Mouse (Mus musculus) thymus, adult 18-20 months (tissue): ENCODE measurements around the gene Kdf1.
A peak's percentile ranks its signal among the peaks of the same experiment; 100 is the strongest.

ENCODE experiments used
- DNase-seq, 2 experiments: peaks; one replicate each; pipeline ENCODE4 v3.0.0; 2022; ENCODE audit warnings: mixed read lengths in 2 of 2

Kdf1 gene

GRCm38 (mm10) chr4:133518601-133519368 is at the start of gene Kdf1:
Gene Kdf1, plus strand, starts transcription at chr4:133518963.
- DNase-seq: no peak

GRCm38 (mm10) chr4:133469122-133469521 is 49.6 kb upstream of the Kdf1 start:
- no peak for DNase-seq

GRCm38 (mm10) chr4:133471135-133471821 is 47.5 kb upstream of the Kdf1 start:
- no peak for DNase-seq

- no peak for DNase-seq
Measured at GRCm38 (mm10) chr4:133473833-133474232, 44.9 kb upstream of the Kdf1 start.

- peak; percentile 87 to 93 for DNase-seq
Measured at GRCm38 (mm10) chr4:133479458-133480184, 39.1 kb upstream of the Kdf1 start, which contains the start of gene Tent5b. Gene Tent5b, plus strand, starts transcription at chr4:133480132.

GRCm38 (mm10) chr4:133480185-133480537 is 38.6 kb upstream of the Kdf1 start:
- DNase-seq: no peak

- no peak for DNase-seq
Measured at GRCm38 (mm10) chr4:133480754-133481153, 38.0 kb upstream of the Kdf1 start.

- DNase-seq: no peak
Measured at GRCm38 (mm10) chr4:133481488-133481887, 37.3 kb upstream of the Kdf1 start.

GRCm38 (mm10) chr4:133482479-133482878 is 36.3 kb upstream of the Kdf1 start:
- DNase-seq: no peak

- DNase-seq: no peak
Measured at GRCm38 (mm10) chr4:133484266-133485025, 34.3 kb upstream of the Kdf1 start.

- DNase-seq: no peak
Measured at GRCm38 (mm10) chr4:133485691-133486425, 32.9 kb upstream of the Kdf1 start.

GRCm38 (mm10) chr4:133486673-133487357 is 31.9 kb upstream of the Kdf1 start:
- DNase-seq: no peak

GRCm38 (mm10) chr4:133488619-133489392 is 30.0 kb upstream of the Kdf1 start:
- DNase-seq: no peak

- no peak for DNase-seq
Measured at GRCm38 (mm10) chr4:133489489-133490245, 29.1 kb upstream of the Kdf1 start.

- no peak for DNase-seq
Measured at GRCm38 (mm10) chr4:133491800-133492199, 27.0 kb upstream of the Kdf1 start.

GRCm38 (mm10) chr4:133493895-133494294 is 24.9 kb upstream of the Kdf1 start:
- DNase-seq: no peak

GRCm38 (mm10) chr4:133494432-133494831 is 24.3 kb upstream of the Kdf1 start:
- DNase-seq: peak; percentile 68 to 69

- DNase-seq: no peak
Measured at GRCm38 (mm10) chr4:133494867-133495266, 23.9 kb upstream of the Kdf1 start.

GRCm38 (mm10) chr4:133495711-133496110 is 23.1 kb upstream of the Kdf1 start:
- no peak for DNase-seq
